Mouse (Mus musculus) kidney, adult 2 months (tissue): Measurements from ENCODE around the gene Slc7a6. TPM values are rescaled to one million over a fixed set of nuclear protein-coding genes. Genes with fewer than 3 reads are reported as not detected.
A peak's percentile ranks its signal among the peaks of the same experiment; 100 is the strongest.

Experiments used
- DNase-seq: peaks from one replicate; pipeline ENCODE4 v3.0.0; 2021
- H3K27ac ChIP-seq: fragments of 200-500 bp; 2 replicates; pipeline ENCODE4 v1.5.1; 2012; ENCODE audit warnings: low read depth, low read length, control low read depth, inconsistent platforms; ENCODE audit not compliant: insufficient read depth
- H3K27me3 ChIP-seq: fragments of 200-500 bp; replicated peaks from 2 replicates; pipeline ENCODE4 v1.6.1; 2012; ENCODE audit warnings: mild to moderate bottlenecking, moderate library complexity, low read length, inconsistent platforms; ENCODE audit not compliant: control insufficient read depth, insufficient read depth
- H3K36me3 ChIP-seq: fragments of 200-500 bp; 2 replicates; pipeline ENCODE4 v1.6.1; 2012; ENCODE audit warnings: mild to moderate bottlenecking, moderate library complexity, low read length, inconsistent platforms; ENCODE audit not compliant: control insufficient read depth, insufficient read depth
- H3K4me1 ChIP-seq: fragments of 200-500 bp; 2 replicates; pipeline ENCODE4 v1.6.1; 2011; ENCODE audit warnings: low read length; ENCODE audit not compliant: control insufficient read depth, insufficient read depth
- H3K4me3 ChIP-seq: fragments of 200-500 bp; 2 replicates; pipeline ENCODE4 v1.5.1; 2011; ENCODE audit warnings: mild to moderate bottlenecking, low read depth, low read length, control low read depth; ENCODE audit not compliant: insufficient read depth
- CTCF ChIP-seq: fragments of 200-500 bp; conservative IDR thresholded peaks from 2 replicates; pipeline ENCODE4 v1.5.1; 2011; ENCODE audit warnings: low read depth, mild to moderate bottlenecking, control low read depth, low read length, moderate library complexity, mixed read lengths; ENCODE audit not compliant: insufficient read depth, insufficient read length
- POLR2A ChIP-seq: fragments of 200-500 bp; IDR thresholded peaks from one replicate; pipeline ENCODE4 v1.6.1; 2011; ENCODE audit warnings: low read depth, low read length, control low read depth
- WGBS: fragments of 180-500 bp; shearing (Covaris S2); methylation state at CpG from one replicate; pipeline ENCODE4 v1.1.7; 2018; 5-methylcytosine and 5-hydroxymethylcytosine counted together
- polyA plus RNA-seq: library from polyadenylated mRNA; depleted of rRNA; stranded (reverse); fragments of >200 nt; gene quantifications from 2 replicates; pipeline ENCODE4 v1.2.3, GENCODE M21; 2012

The Slc7a6 gene
- polyA plus RNA-seq, 1 experiment: 9.8 TPM

- no peaks in the 10 kb centered on the region for H3K27me3 ChIP-seq
- H3K4me3 ChIP-seq: peak overlapping the region; percentile 86
- H3K36me3 ChIP-seq: no peaks in the 10 kb centered on the region
- 1% methylated on average over 53 of the region's 54 CpGs for WGBS
- peak; percentile 15 for DNase-seq
- no peak overlapping the region for H3K27ac ChIP-seq
- H3K4me1 ChIP-seq: no peaks in the 10 kb centered on the region
- TF ChIP-seq POLR2A (no peak), CTCF (no peak)
Measured at GRCm38 (mm10) chr8:106169017-106169933, 618 bp downstream of the Slc7a6 start.

- no peak overlapping the region for H3K27ac ChIP-seq
- no peak for TF ChIP-seq CTCF
- TF ChIP-seq POLR2A: no peak
- no peaks in the 10 kb centered on the region for H3K36me3 ChIP-seq
- WGBS: 23% methylated on average over 6 of the region's 6 CpGs
- DNase-seq: no peak
- H3K4me1 ChIP-seq: no peaks in the 10 kb centered on the region
- H3K4me3 ChIP-seq: no peak overlapping the region
- no peaks in the 10 kb centered on the region for H3K27me3 ChIP-seq
Measured at GRCm38 (mm10) chr8:106169934-106170480, 1.4 kb downstream of the Slc7a6 start.

- H3K27ac ChIP-seq: no peak overlapping the region
- no peak for TF ChIP-seq POLR2A
- no peak for TF ChIP-seq CTCF
- no peaks in the 10 kb centered on the region for H3K27me3 ChIP-seq
- H3K36me3 ChIP-seq: no peaks in the 10 kb centered on the region
- no peak overlapping the region for H3K4me3 ChIP-seq
- no peak for DNase-seq
- H3K4me1 ChIP-seq: no peaks in the 10 kb centered on the region
- 88% methylated on average over 3 of the region's 3 CpGs for WGBS
Measured at GRCm38 (mm10) chr8:106173566-106173965, 4.9 kb downstream of the Slc7a6 start.

GRCm38 (mm10) chr8:106176891-106177290 is 8.2 kb downstream of the Slc7a6 start:
- Histone ChIP-seq H3K27me3 (no peaks in the 10 kb centered on the region), H3K27ac (no peak overlapping the region), H3K36me3 (no peaks in the 10 kb centered on the region), H3K4me3 (no peak overlapping the region), H3K4me1 (no peaks in the 10 kb centered on the region)
- TF ChIP-seq CTCF: no peak
- TF ChIP-seq POLR2A: no peak
- WGBS: 39% methylated on average over 1 of the region's 1 CpGs
- peak; percentile 13 for DNase-seq

DNA sequence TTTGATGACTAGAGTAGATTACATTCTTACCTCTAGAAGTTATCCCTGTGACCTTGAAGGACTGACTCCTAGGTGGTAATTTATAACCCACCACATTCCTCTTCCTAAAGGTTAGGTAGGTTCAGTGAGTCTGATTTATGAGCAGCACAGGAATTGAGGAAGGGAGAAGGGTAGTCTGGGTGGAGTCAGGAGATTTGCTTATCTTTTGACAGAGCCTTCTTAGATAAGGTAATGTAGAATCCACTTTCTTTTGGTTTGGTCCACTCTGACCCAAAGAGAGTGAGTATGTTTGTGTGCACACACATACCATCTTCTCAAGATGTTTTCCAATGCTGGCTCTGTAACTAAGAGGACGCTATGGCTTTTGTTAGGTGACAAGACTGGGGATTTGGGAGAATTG is 8.9 kb downstream of the Slc7a6 start:
- DNase-seq: no peak
- 69% methylated on average over 1 of the region's 1 CpGs for WGBS

GRCm38 (mm10) chr8:106178428-106178827 is 9.8 kb downstream of the Slc7a6 start:
- H3K27ac ChIP-seq: no peak overlapping the region
- no peak overlapping the region for H3K4me3 ChIP-seq
- H3K36me3 ChIP-seq: no peaks in the 10 kb centered on the region
- no peaks in the 10 kb centered on the region for H3K27me3 ChIP-seq
- WGBS: 80% methylated on average over 2 of the region's 2 CpGs
- DNase-seq: no peak
- no peaks in the 10 kb centered on the region for H3K4me1 ChIP-seq
- TF ChIP-seq CTCF: no peak
- no peak for TF ChIP-seq POLR2A

More for the DNA sequence above, 8.9 kb downstream of the Slc7a6 start:
- no peaks in the 10 kb centered on the region for H3K4me1 ChIP-seq
- H3K36me3 ChIP-seq: no peaks in the 10 kb centered on the region
- no peak overlapping the region for H3K4me3 ChIP-seq
- H3K27ac ChIP-seq: no peak overlapping the region
- no peaks in the 10 kb centered on the region for H3K27me3 ChIP-seq
- TF ChIP-seq POLR2A (no peak), CTCF (no peak)

DNA sequence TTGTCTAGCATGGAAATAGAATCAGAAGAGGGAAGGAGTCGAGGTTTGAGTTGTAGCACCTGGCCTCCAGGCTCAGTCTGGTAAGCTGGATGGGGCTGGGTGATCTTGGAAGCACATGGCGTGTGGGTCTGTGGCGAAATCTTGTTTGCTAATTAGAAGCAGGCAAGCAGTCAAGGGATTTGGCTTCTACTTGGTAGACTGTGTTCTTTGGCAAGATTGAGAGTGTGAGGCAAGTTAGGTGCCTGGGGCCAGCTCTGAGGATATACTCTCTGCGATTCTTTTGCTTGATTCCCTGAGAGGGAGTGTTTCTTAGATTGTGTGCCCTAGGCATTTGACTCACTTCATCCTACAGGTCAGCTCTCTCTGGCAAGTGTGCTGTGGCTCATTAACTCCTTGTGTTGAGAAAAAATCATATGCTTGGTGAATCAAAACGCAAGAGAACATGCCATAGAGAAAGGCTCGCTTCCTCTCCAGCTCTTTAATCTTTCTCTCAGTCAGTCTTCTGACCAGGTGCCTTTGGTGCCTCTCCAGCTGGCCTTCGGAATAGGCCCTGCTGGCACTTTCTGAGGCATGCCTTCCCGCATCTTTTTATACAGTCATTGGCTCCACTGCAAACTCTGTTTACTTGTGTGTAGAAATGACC is 17.1 kb downstream of the Slc7a6 start:
- H3K27ac ChIP-seq: no peak overlapping the region
- H3K27me3 ChIP-seq: no peaks in the 10 kb centered on the region
- 51% methylated on average over 8 of the region's 8 CpGs for WGBS
- no peak overlapping the region for H3K4me3 ChIP-seq
- no peaks in the 10 kb centered on the region for H3K4me1 ChIP-seq
- DNase-seq: peak; percentile 30
- TF ChIP-seq CTCF (no peak), POLR2A (no peak)
- no peaks in the 10 kb centered on the region for H3K36me3 ChIP-seq
